Mouse (Mus musculus) midbrain, embryonic 16.5 days (tissue): ENCODE results near the gene Sos1. TPM values are rescaled to one million over a fixed set of nuclear protein-coding genes. Genes with fewer than 3 reads are reported as not detected.

ENCODE experiments used
- ATAC-seq: fragments of 200-750 bp; cut with Nextera tagmentation; 2 replicates; pipeline ENCODE4 v1.8.0; 2017; ENCODE audit warnings: moderate TSS enrichment
- H3K27ac ChIP-seq: fragments of 300-500 bp; sonication (generic); 2 replicates; pipeline ENCODE4 v1.5.1; 2014; ENCODE audit warnings: mild to moderate bottlenecking, low read length, mixed read lengths
- H3K27me3 ChIP-seq: fragments of 300-500 bp; sonication (generic); 2 replicates; pipeline ENCODE4 v1.6.1; 2014; ENCODE audit warnings: low read depth, low read length, mixed read lengths; ENCODE audit not compliant: control insufficient read depth, insufficient read depth
- H3K36me3 ChIP-seq: fragments of 300-500 bp; sonication (generic); 2 replicates; pipeline ENCODE4 v1.6.1; 2014; ENCODE audit warnings: mild to moderate bottlenecking, low read length, moderate library complexity, mixed read lengths; ENCODE audit not compliant: control insufficient read depth, insufficient read depth
- H3K4me1 ChIP-seq: fragments of 300-500 bp; sonication (generic); 2 replicates; pipeline ENCODE4 v1.6.1; 2014; ENCODE audit warnings: mild to moderate bottlenecking, low read length, mixed read lengths; ENCODE audit not compliant: control insufficient read depth, insufficient read depth
- H3K4me2 ChIP-seq: fragments of 300-500 bp; sonication (generic); 2 replicates; pipeline ENCODE4 v1.6.1; 2014; ENCODE audit warnings: mild to moderate bottlenecking, low read length, mixed read lengths
- H3K4me3 ChIP-seq: fragments of 300-500 bp; sonication (generic); 2 replicates; pipeline ENCODE4 v1.5.1; 2014; ENCODE audit warnings: low read depth, mild to moderate bottlenecking, low read length, moderate library complexity, mixed read lengths
- H3K9ac ChIP-seq: fragments of 300-500 bp; sonication (generic); 2 replicates; pipeline ENCODE4 v1.6.1; 2014; ENCODE audit warnings: low read depth, low read length, mixed read lengths
- H3K9me3 ChIP-seq: fragments of 300-500 bp; sonication (generic); replicated peaks from 2 replicates; pipeline ENCODE4 v1.6.1; 2014; ENCODE audit warnings: mild to moderate bottlenecking, low read length, mixed read lengths; ENCODE audit not compliant: control insufficient read depth, poor library complexity, severe bottlenecking
- WGBS: fragments of 180-500 bp; shearing (Covaris S2); extraction: QIAGEN DNeasy Blood & Tissue Kit; methylation state at CpG from one replicate; pipeline ENCODE4 v1.1.7; 2014; 5-methylcytosine and 5-hydroxymethylcytosine counted together
- polyA plus RNA-seq: library from polyadenylated mRNA; unstranded; fragments of >200 nt; fragmentation: Nextera tagmentation; extraction: Ambion mirVana; gene quantifications from 2 replicates; pipeline ENCODE4 v1.2.1, GENCODE M21; 2015

Gene Sos1
- polyA plus RNA-seq, 1 experiment from 2014 or later = 6.6 TPM

DNA sequence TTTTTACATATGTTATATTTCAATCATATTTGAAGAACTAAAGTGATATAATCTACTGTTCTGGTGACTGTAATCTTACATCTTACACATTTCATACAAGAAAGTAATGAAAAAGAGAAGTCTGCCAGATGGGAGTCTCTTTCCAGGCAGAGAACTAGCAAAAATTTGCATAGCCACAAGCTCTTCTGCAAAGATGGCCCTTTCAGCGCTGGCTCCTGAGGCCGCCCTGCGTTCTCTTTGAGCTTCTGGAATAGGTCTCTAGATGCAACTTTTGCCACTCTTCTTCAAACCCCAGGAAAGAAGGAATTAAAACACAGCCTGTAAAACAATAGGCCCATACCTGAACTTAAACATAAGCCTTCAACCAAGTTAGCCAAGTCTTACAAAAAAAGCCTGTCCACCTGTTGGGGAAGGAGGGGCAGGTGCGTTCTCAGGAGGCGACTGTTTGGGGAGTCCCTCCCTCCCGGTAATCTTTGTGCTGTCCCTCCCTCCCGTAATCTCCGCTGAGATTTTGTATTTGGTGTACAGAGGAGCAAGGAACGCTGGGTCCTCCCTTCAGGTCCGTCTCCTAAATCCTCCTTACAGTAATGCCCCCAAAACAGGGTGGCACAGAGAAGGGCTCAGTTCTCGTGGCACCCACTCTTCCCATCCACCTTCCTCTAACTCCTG lies 18.5 kb upstream of the Sos1 start:
- Histone ChIP-seq H3K27me3 (no peaks in the 10 kb centered on the region), H3K9ac (no peak overlapping the region), H3K4me1 (no peaks in the 10 kb centered on the region), H3K4me2 (no peak overlapping the region), H3K36me3 (no peaks in the 10 kb centered on the region), H3K9me3 (no peaks in the 10 kb centered on the region), H3K4me3 (no peak overlapping the region), H3K27ac (no peak overlapping the region)
- WGBS = 60% methylated on average over 11 of the region's 11 CpGs
- ATAC-seq = no peak

DNA sequence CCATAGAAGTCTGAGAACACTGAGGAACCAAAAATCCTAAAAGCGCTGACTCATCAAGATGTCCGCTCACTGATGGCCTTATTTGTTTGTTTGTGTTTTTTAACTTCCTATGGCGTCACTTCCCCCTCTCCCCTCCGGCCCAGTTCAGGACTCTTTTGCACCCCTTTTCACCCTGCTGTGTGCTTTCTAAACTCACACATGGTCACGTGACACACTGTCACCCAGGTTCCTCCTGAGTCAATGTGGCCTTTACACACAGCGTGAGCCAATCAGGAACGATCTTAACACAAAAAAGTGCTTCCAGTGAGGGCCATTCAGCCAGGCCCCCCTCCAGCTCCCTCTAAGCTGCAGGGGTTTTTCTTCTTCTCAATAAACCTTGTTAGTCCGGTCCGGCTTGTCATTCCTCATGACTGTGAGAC lies 16.9 kb upstream of the Sos1 start:
- Histone ChIP-seq H3K27ac (no peak overlapping the region), H3K4me1 (no peaks in the 10 kb centered on the region), H3K4me2 (no peak overlapping the region), H3K9ac (no peak overlapping the region), H3K27me3 (no peaks in the 10 kb centered on the region), H3K36me3 (no peaks in the 10 kb centered on the region), H3K4me3 (no peak overlapping the region), H3K9me3 (no peaks in the 10 kb centered on the region)
- ATAC-seq = no peak
- 37% methylated on average over 9 of the region's 9 CpGs for WGBS

DNA sequence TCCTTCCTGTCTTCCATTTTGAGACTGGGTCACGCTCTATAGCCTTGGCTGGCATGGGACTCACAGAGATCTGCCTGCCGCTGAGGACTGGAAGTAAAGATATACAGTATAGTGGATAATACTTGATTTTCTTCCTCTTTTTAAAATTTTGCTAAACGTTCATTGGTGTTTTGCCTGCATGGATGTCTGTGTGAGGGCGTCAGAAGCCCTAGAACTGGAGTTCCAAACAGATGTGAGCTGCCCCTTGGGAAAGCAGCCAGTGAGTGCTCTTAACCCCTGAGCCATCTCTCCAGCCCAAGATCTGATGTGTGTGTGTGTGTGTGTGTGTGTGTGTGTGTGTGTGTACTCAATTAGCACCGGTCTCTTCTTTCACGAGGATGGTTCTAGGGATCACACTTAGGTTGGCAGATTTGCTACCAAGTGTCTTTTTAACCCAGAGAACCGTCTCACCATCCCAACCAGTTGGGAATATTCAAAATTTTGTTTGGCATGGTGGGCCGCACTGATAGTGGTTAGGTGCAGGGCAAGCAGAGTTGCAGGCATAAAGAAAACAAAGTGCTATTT lies 16.4 kb upstream of the Sos1 start:
- H3K4me1 ChIP-seq = no peaks in the 10 kb centered on the region
- no peak overlapping the region for H3K27ac ChIP-seq
- H3K9me3 ChIP-seq = no peaks in the 10 kb centered on the region
- no peaks in the 10 kb centered on the region for H3K27me3 ChIP-seq
- 87% methylated on average over 8 of the region's 8 CpGs for WGBS
- H3K9ac ChIP-seq = no peak overlapping the region
- no peaks in the 10 kb centered on the region for H3K36me3 ChIP-seq
- H3K4me2 ChIP-seq = no peak overlapping the region
- H3K4me3 ChIP-seq = no peak overlapping the region
- ATAC-seq = no peak

GRCm38 (mm10) chr17:80496185-80496584 lies 15.9 kb upstream of the Sos1 start:
- 71% methylated on average over 6 of the region's 6 CpGs for WGBS
- Histone ChIP-seq H3K4me1 (no peaks in the 10 kb centered on the region), H3K4me2 (no peak overlapping the region), H3K4me3 (no peak overlapping the region), H3K27ac (no peak overlapping the region), H3K9me3 (no peaks in the 10 kb centered on the region), H3K27me3 (no peaks in the 10 kb centered on the region), H3K9ac (no peak overlapping the region), H3K36me3 (no peaks in the 10 kb centered on the region)
- ATAC-seq = no peak

DNA sequence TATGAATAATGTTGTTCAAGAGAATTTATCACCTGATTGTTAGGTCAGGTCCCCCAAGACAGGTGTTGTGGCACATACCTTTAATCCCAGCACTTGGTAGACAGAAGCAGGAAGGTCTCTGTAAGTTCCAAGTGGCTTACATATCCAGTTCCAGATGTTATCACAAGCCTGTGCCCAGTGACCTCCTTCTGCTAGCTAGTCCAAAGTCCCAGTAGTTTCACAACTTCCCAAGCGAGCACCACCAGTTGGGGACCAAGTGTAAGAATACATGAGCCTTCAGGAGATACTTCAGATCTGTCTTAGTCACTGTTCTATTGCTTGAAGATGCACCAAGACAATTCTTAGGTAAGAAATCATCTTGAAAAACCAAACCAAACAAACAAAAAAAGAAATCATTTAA lies 13.6 kb upstream of the Sos1 start:
- Histone ChIP-seq H3K27me3 (no peaks in the 10 kb centered on the region), H3K27ac (no peak overlapping the region), H3K4me2 (no peak overlapping the region), H3K36me3 (no peaks in the 10 kb centered on the region), H3K4me3 (no peak overlapping the region), H3K9me3 (no peaks in the 10 kb centered on the region), H3K4me1 (no peaks in the 10 kb centered on the region), H3K9ac (no peak overlapping the region)
- no peak for ATAC-seq
- WGBS = 92% methylated on average over 1 of the region's 1 CpGs

GRCm38 (mm10) chr17:80492811-80493210 lies 12.6 kb upstream of the Sos1 start:
- H3K36me3 ChIP-seq = no peaks in the 10 kb centered on the region

GRCm38 (mm10) chr17:80492274-80492673 lies 12.0 kb upstream of the Sos1 start:
- no peak overlapping the region for H3K4me2 ChIP-seq
- H3K9ac ChIP-seq = no peak overlapping the region
- H3K36me3 ChIP-seq = no peaks in the 10 kb centered on the region
- H3K27ac ChIP-seq = no peak overlapping the region
- no peaks in the 10 kb centered on the region for H3K27me3 ChIP-seq
- H3K4me1 ChIP-seq = no peaks in the 10 kb centered on the region
- H3K9me3 ChIP-seq = no peaks in the 10 kb centered on the region
- WGBS = 90% methylated on average over 4 of the region's 4 CpGs
- no peak overlapping the region for H3K4me3 ChIP-seq
- ATAC-seq = no peak

More at GRCm38 (mm10) chr17:80492811-80493210, 12.6 kb upstream of the Sos1 start:
- Histone ChIP-seq H3K9ac (no peak overlapping the region), H3K27me3 (no peaks in the 10 kb centered on the region), H3K27ac (no peak overlapping the region), H3K4me1 (no peaks in the 10 kb centered on the region), H3K9me3 (no peaks in the 10 kb centered on the region), H3K4me2 (no peak overlapping the region), H3K4me3 (no peak overlapping the region)
- 96% methylated on average over 4 of the region's 4 CpGs for WGBS
- ATAC-seq = no peak

DNA sequence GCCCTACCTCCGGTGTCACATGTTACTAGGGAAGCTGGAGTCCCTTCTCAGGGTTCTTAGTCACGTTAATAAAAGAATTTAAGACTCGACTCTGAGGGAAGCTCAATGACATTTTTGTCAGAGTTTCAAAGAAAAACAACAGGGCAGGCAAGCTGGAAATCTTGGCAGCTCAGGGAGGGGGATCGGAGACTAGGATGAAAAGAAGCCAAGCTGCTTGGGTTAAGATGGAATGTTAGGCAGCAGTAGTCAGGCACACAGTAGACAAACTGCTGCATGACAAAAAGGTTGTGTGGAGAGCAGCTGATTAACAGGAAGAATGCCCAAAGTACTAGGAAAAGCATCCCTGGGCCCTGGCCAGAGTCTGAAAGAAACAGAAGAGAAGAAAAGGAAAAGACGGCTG lies 9.9 kb upstream of the Sos1 start:
- WGBS = 56% methylated on average over 5 of the region's 5 CpGs
- no peak overlapping the region for H3K9ac ChIP-seq

GRCm38 (mm10) chr17:80488918-80489317 lies 8.7 kb upstream of the Sos1 start:
- no peaks in the 10 kb centered on the region for H3K27me3 ChIP-seq
- H3K4me3 ChIP-seq = no peak overlapping the region
- no peaks in the 10 kb centered on the region for H3K4me1 ChIP-seq
- H3K36me3 ChIP-seq = no peaks in the 10 kb centered on the region
- H3K9me3 ChIP-seq = no peaks in the 10 kb centered on the region
- no peak overlapping the region for H3K27ac ChIP-seq
- 75% methylated on average over 3 of the region's 3 CpGs for WGBS
- no peak overlapping the region for H3K4me2 ChIP-seq
- no peak overlapping the region for H3K9ac ChIP-seq
- ATAC-seq = no peak

More for the DNA sequence above, 9.9 kb upstream of the Sos1 start:
- Histone ChIP-seq H3K27ac (no peak overlapping the region), H3K4me3 (no peak overlapping the region), H3K4me2 (no peak overlapping the region), H3K4me1 (no peaks in the 10 kb centered on the region), H3K36me3 (no peaks in the 10 kb centered on the region), H3K9me3 (no peaks in the 10 kb centered on the region), H3K27me3 (no peaks in the 10 kb centered on the region)
- ATAC-seq = no peak
